Mouse (Mus musculus): ENCODE data around the gene Mastl.

DNA sequence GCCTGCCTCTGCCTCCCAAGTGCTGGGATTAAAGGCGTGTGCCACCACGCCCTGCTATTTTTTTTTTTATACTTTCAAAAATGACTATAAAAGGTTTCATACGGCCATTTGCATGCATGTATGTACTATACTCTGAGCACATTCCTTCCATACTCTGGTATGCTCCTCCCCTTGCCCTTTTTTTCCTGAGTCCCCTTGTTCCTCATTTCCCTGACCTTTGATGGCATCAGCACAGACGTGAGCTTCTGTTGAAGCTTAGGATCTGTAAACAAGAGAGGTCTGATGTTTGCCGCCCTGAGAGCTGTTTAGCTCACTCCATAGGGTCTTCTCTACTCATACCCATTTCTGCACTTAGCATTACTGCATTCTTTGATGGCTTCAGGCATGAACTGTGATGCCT is 78.1 kb downstream of the Mastl start:
- TF ChIP-seq MEF2A (IDR thresholded peaks at IDR 0.05; ENCODE audit: borderline replicate concordance, low read depth, low read length), result no peak
- no peak for TF ChIP-seq POLR2A (IDR thresholded peaks at IDR 0.05; ENCODE audit: low read depth, low read length)
- TF ChIP-seq SMC3 (IDR thresholded peaks at IDR 0.05; ENCODE audit: low read depth, low read length), result no peak
- TF ChIP-seq CTCF (conservative IDR thresholded peaks at IDR 0.05 in 1 of 2, IDR thresholded peaks at IDR 0.05 in 1 of 2; ENCODE audit: low read depth in 2 of 2, low read length in 2 of 2), result no peak
- no peak for TF ChIP-seq NRF1 (IDR thresholded peaks at IDR 0.05; ENCODE audit: low read depth, low read length)
- no peak for TF ChIP-seq EP300 (IDR thresholded peaks at IDR 0.05; ENCODE audit: low read length)
- TF ChIP-seq JUN (IDR thresholded peaks at IDR 0.05; ENCODE audit: insufficient read depth, low read depth, low read length), result no peak
- TF ChIP-seq NELFE (IDR thresholded peaks at IDR 0.05; ENCODE audit: low read depth, low read length), result no peak
- no peak for TF ChIP-seq MYC (IDR thresholded peaks at IDR 0.05; ENCODE audit: low read depth, low read length)
- TF ChIP-seq UBTF (IDR thresholded peaks at IDR 0.05; ENCODE audit: low read depth, low read length), result no peak
